Comparison of ENCODE assay signal across 9 mouse cellular contexts in the genomic region with DNA sequence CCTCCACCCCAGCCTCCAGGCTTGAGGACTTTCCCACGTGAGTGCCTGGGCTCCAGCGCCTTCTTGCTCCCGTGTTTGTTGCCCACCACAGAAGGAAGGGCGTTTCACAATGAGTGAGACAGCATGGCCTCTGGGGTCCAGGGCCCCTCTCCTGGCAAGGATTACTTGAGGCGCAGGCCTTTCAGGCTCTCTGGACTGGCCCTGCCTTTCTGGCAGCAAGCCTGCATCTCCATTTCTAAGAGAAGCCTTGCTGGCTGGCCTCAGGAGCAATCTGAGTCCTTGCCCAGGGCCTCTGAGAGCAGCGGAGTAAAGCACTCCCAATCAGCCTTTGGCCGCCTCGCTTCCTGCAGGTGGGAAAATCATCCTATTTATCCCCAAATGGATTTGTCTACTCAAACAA.
DNase-seq lines count a peak whose midpoint lies in the region; ATAC-seq and TF ChIP-seq lines count a peak whose summit lies in the region.
"Had no signal": no experiment of that assay in that cellular context is flagged by ENCODE, and none has a peak within 500 bp of the region (broad histone marks: within the 10 kb centered on the region; RNA-seq: fewer than 3 reads in every experiment).

No protein-coding gene starts in this region.

- ATAC-seq in heart, embryonic 14.5 days (ENCODE audit: insufficient number of reproducible peaks, insufficient read depth, low FRiP score, low read depth) = no peak

- WGBS in heart, embryonic 14.5 days = 47% methylated on average over 8 of the region's 8 CpGs

- H3K27me3 ChIP-seq in heart, embryonic 14.5 days (ENCODE audit: control insufficient read depth, insufficient read depth, low read length) = peaks cover under 1% of the 10 kb centered on the region; the same call in 1 of the 2 replicates

- intact Hi-C loops in left cerebral cortex, postnatal 10 days (cut with DNase I) = no loop called here

- no peak for TF ChIP-seq POLR2A in embryonic fibroblast, embryonic 13.5 days (IDR thresholded peaks at IDR 0.05; ENCODE audit: low read depth, low read length)

- H3K9me3 ChIP-seq in heart, embryonic 14.5 days (ENCODE audit: control insufficient read depth, low read length) = no peaks in the 10 kb centered on the region
- H3K9me3 ChIP-seq: megakaryocyte, embryonic 14.5 days had no signal

- no peaks in the 10 kb centered on the region for H3K36me3 ChIP-seq in heart, embryonic 14.5 days (ENCODE audit: control insufficient read depth, insufficient read depth, low read length)

- no peak overlapping the region for H3K4me3 ChIP-seq in embryonic fibroblast, embryonic 13.5 days (ENCODE audit: insufficient read depth, low read length)
- no peak overlapping the region for H3K4me3 ChIP-seq in heart, embryonic 14.5 days (ENCODE audit: control insufficient read depth in 1 of 2, insufficient read depth in 1 of 2, low read depth in 1 of 2, low read length in 2 of 2)
- H3K4me3 ChIP-seq: megakaryocyte, embryonic 14.5 days had no signal

- no peak overlapping the region for H3K9ac ChIP-seq in heart, embryonic 14.5 days (ENCODE audit: low read length)

- peak; percentile 14 to 36 for DNase-seq in left cerebral cortex, postnatal 10 days (ENCODE audit: extremely low spot score in 1 of 2, low spot score in 2 of 2)
- no peak for DNase-seq in left cerebral cortex, adult 9 months (ENCODE audit: low spot score in 2 of 2)
- DNase-seq in kidney, postnatal 25 days = peak; percentile 54 to 69
- peak; percentile 48 for DNase-seq in ovary, adult 18-20 months (ENCODE audit: low spot score)
- no peak for DNase-seq in B cell, adult 2 months
- no peak for DNase-seq in embryo, embryonic 11 days

- H3K4me2 ChIP-seq in heart, embryonic 14.5 days (ENCODE audit: low read length) = no peak overlapping the region; the same call in 1 of the 2 replicates

- H3K27ac ChIP-seq in embryonic fibroblast, embryonic 13.5 days (ENCODE audit: insufficient read depth, low read length) = peak overlapping the region; percentile 41
- H3K27ac ChIP-seq in heart, embryonic 14.5 days (replicated peaks in 1 of 2; ENCODE audit: control insufficient read depth in 1 of 2, insufficient read depth in 1 of 2, low read depth in 2 of 2, low read length in 2 of 2) = peak overlapping the region; percentile 77 to 84

- TF ChIP-seq CTCF in embryonic fibroblast, embryonic 13.5 days (IDR thresholded peaks at IDR 0.05; ENCODE audit: borderline replicate concordance, insufficient read depth, low read length) = no peak

- peaks cover 7% of the 10 kb centered on the region for H3K4me1 ChIP-seq in embryonic fibroblast, embryonic 13.5 days (ENCODE audit: control insufficient read depth, insufficient read depth, low read length)
- H3K4me1 ChIP-seq in heart, embryonic 14.5 days (ENCODE audit: control insufficient read depth in 2 of 2, insufficient read depth in 2 of 2, low read length in 2 of 2) = peaks cover 27 to 35% of the 10 kb centered on the region in 2 experiments

Comparison
In these comparisons a context has a peak if more than half of its experiments do, and no peak if none do; other contexts are left out.
1. DNase-seq: peak in left cerebral cortex, postnatal 10 days (2 of 2), kidney, postnatal 25 days (2 of 2) and ovary, adult 18-20 months (single experiment); none in left cerebral cortex, adult 9 months (0 of 2), B cell, adult 2 months (0 of 2) and embryo, embryonic 11 days (single experiment).